Mouse (Mus musculus): Measurements from ENCODE around the gene Gpr83.

- TF ChIP-seq GATA1 (IDR thresholded peaks at IDR 0.05; ENCODE audit: borderline replicate concordance, low read length) = no peak
- no peak for TF ChIP-seq FLI1 (IDR thresholded peaks at IDR 0.05; ENCODE audit: low read length)
Observed at GRCm38 (mm10) chr9:14821396-14821795, 38.6 kb upstream of the Gpr83 start.
